Mouse (Mus musculus): Measurements from ENCODE around the gene Sik1. TPM values are rescaled to one million over a fixed set of nuclear protein-coding genes. Genes with fewer than 3 reads are reported as not detected.
A peak's percentile ranks its signal among the peaks of the same experiment; 100 is the strongest.

The Sik1 gene
- polyA plus RNA-seq, 1 experiment from 2014 or later: 12.6 TPM

DNA sequence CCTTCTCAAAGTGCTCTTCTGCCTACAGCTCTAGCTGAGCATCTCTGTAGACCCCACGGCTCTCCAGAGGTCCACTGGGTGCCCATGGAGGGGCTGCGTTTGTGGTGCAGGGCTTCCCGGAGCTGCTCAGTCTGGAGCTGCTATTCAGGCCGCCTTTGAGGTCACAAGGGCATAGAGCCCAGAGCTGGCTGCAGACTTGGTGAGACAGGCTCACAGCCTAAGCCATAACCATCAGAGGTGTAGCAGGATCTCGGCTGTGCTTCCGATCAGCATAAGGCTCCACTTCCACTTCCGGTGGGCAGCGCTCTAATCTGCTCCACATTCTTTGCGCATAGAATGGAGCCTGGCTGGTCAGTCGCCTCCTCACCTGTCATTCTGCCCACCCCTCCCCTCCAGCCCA is 23.8 kb upstream of the Sik1 start:
- no peak overlapping the region for H3K4me2 ChIP-seq (ENCODE audit: low read depth, severe bottlenecking)
- H3K4me3 ChIP-seq (ENCODE audit: low read depth, low read length): no peak overlapping the region
- H3K9ac ChIP-seq (ENCODE audit: low read length): no peak overlapping the region
- no peaks in the 10 kb centered on the region for H3K9me3 ChIP-seq (ENCODE audit: control insufficient read depth, low read length)
- ATAC-seq (ENCODE audit: insufficient number of reproducible peaks, low FRiP score, low TSS enrichment, low read depth) (no peak), DNase-seq (ENCODE audit: low spot score) (no peak)
- H3K27ac ChIP-seq (replicated peaks; ENCODE audit: low read depth, low read length): no peak overlapping the region
- WGBS: 78% methylated on average over 10 of the region's 10 CpGs
- no peaks in the 10 kb centered on the region for H3K36me3 ChIP-seq (ENCODE audit: control insufficient read depth, insufficient read depth, low read length)
- no peaks in the 10 kb centered on the region for H3K4me1 ChIP-seq (ENCODE audit: control insufficient read depth, insufficient read depth, low read length)
- H3K27me3 ChIP-seq (ENCODE audit: control insufficient read depth, insufficient read depth, low read length): no peaks in the 10 kb centered on the region

DNA sequence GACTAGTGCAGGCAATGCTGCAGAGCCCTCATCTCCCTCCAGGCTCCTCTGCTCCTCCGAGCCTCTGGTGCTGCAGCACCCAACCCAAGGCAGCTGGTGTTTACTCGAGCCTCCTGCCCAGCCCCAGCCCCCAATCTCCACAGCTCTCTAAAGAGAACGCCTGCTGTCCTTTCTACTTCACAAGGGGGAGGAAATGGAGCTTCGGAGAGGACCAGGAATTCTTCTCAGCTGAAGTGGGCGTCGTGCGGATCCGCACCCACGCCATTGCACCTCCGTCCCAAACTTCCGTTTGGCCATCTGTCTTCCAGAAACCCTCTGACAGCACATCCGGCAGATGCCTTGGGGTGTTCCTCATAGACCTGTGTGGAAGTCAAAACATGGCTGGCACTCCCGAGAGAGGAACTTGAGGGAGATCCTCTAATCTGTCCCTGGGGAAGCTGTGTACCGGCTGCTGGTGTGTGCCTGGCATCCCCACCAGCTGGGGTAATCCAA is 22.1 kb upstream of the Sik1 start:
- 53% methylated on average over 14 of the region's 14 CpGs for WGBS
- no peak for DNase-seq (ENCODE audit: low spot score)
- Histone ChIP-seq H3K9me3 (ENCODE audit: control insufficient read depth, low read length) (no peaks in the 10 kb centered on the region), H3K4me3 (ENCODE audit: low read depth, low read length) (no peak overlapping the region), H3K9ac (ENCODE audit: low read length) (0 out of 2 replicates have a peak overlapping the region, but pooled peaks have one; percentile 17), H3K27me3 (ENCODE audit: control insufficient read depth, insufficient read depth, low read length) (no peaks in the 10 kb centered on the region), H3K4me1 (ENCODE audit: control insufficient read depth, insufficient read depth, low read length) (no peaks in the 10 kb centered on the region), H3K36me3 (ENCODE audit: control insufficient read depth, insufficient read depth, low read length) (no peaks in the 10 kb centered on the region), H3K27ac (replicated peaks; ENCODE audit: low read depth, low read length) (no peak overlapping the region), H3K4me2 (ENCODE audit: low read depth, severe bottlenecking) (no peak overlapping the region)
- no peak for ATAC-seq (ENCODE audit: insufficient number of reproducible peaks, low FRiP score, low TSS enrichment, low read depth)

DNA sequence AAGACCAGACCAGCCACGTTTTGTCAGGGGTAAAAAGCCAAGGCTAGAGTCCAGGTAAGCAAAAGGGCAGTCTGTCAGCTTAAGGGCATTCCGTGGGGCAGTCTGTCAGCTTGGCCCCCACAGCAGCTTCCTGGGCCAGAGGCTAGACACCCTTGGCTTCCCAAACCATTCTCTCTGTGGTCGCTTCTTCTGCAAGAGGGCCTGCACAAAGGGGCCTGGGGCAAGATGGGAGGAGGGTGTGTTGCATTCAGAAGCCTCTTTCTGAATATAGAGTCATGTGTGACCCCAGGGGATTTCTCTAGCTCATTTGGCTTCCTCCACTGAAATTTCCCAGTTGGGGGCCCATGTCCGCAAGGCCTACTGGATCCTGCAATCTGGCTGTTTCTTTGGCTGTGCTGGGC is 21.6 kb upstream of the Sik1 start:
- 83% methylated on average over 4 of the region's 4 CpGs for WGBS
- no peak for DNase-seq (ENCODE audit: low spot score)
- Histone ChIP-seq H3K4me1 (ENCODE audit: control insufficient read depth, insufficient read depth, low read length) (no peaks in the 10 kb centered on the region), H3K36me3 (ENCODE audit: control insufficient read depth, insufficient read depth, low read length) (no peaks in the 10 kb centered on the region), H3K4me2 (ENCODE audit: low read depth, severe bottlenecking) (no peak overlapping the region), H3K9me3 (ENCODE audit: control insufficient read depth, low read length) (no peaks in the 10 kb centered on the region), H3K4me3 (ENCODE audit: low read depth, low read length) (no peak overlapping the region), H3K9ac (ENCODE audit: low read length) (0 out of 2 replicates have a peak overlapping the region, but pooled peaks have one; percentile 17), H3K27ac (replicated peaks; ENCODE audit: low read depth, low read length) (no peak overlapping the region), H3K27me3 (ENCODE audit: control insufficient read depth, insufficient read depth, low read length) (no peaks in the 10 kb centered on the region)
- ATAC-seq (ENCODE audit: insufficient number of reproducible peaks, low FRiP score, low TSS enrichment, low read depth): no peak

DNA sequence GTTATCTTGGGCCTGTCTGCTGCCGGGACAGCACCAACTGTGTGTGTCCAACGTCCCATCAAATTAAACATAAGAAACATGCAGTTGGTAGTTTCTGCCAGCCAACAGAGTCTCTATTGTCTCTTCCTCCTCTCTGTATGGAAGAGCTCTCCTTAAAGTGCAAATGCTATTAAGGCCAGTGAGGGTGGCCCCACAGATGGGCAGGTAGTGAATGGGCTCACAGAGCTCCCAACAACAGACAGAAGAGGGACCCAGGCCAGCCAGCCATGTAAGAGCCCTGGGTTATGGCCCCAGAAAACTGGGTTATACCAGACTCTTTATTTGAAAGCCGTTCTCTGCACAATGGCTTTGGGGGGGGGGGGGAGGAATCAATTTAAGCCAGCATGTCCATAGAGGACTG is 21.2 kb upstream of the Sik1 start:
- DNase-seq (ENCODE audit: low spot score): no peak
- Histone ChIP-seq H3K4me1 (ENCODE audit: control insufficient read depth, insufficient read depth, low read length) (no peaks in the 10 kb centered on the region), H3K27me3 (ENCODE audit: control insufficient read depth, insufficient read depth, low read length) (no peaks in the 10 kb centered on the region), H3K9ac (ENCODE audit: low read length) (no peak overlapping the region), H3K36me3 (ENCODE audit: control insufficient read depth, insufficient read depth, low read length) (no peaks in the 10 kb centered on the region), H3K9me3 (ENCODE audit: control insufficient read depth, low read length) (no peaks in the 10 kb centered on the region), H3K4me2 (ENCODE audit: low read depth, severe bottlenecking) (no peak overlapping the region), H3K4me3 (ENCODE audit: low read depth, low read length) (no peak overlapping the region), H3K27ac (replicated peaks; ENCODE audit: low read depth, low read length) (no peak overlapping the region)
- no peak for ATAC-seq (ENCODE audit: insufficient number of reproducible peaks, low FRiP score, low TSS enrichment, low read depth)
- 79% methylated on average over 3 of the region's 3 CpGs for WGBS

DNA sequence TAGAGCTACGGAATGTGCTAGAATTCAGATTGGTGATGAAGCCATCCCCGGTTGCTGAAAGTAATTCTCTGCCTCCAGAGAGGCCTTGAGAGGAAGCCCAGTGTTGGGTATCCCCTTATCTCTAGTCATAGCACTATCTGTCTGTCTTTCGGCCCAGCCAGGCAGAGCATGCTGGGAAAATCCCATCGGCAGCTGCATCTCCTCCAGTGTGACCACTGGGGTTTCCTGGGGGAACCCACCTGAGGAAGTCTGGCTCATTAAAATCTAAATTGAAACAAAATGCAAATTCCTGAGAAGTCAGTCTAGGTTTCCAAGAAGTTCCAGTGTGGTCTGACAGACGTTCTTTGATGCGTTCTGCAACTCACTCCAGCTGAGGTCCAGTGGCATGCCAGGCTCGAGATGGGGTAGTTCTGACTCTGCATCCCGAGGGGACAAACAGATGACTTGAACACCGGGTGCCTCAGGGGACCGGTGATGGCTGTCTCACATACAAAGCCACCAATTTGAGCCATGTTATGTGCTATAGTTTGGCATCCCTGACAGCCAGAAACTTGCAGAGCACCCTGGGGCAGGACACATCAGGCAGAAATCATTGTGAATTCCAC is 19.8 kb upstream of the Sik1 start:
- Histone ChIP-seq H3K9me3 (ENCODE audit: control insufficient read depth, low read length) (no peaks in the 10 kb centered on the region), H3K27ac (replicated peaks; ENCODE audit: low read depth, low read length) (no peak overlapping the region), H3K9ac (ENCODE audit: low read length) (no peak overlapping the region), H3K4me1 (ENCODE audit: control insufficient read depth, insufficient read depth, low read length) (no peaks in the 10 kb centered on the region; the same call in 1 of the 2 replicates), H3K4me3 (ENCODE audit: low read depth, low read length) (no peak overlapping the region), H3K4me2 (ENCODE audit: low read depth, severe bottlenecking) (no peak overlapping the region), H3K36me3 (ENCODE audit: control insufficient read depth, insufficient read depth, low read length) (no peaks in the 10 kb centered on the region), H3K27me3 (ENCODE audit: control insufficient read depth, insufficient read depth, low read length) (no peaks in the 10 kb centered on the region)
- 89% methylated on average over 10 of the region's 10 CpGs for WGBS
- ATAC-seq (ENCODE audit: insufficient number of reproducible peaks, low FRiP score, low TSS enrichment, low read depth): no peak
- DNase-seq (ENCODE audit: low spot score): no peak

DNA sequence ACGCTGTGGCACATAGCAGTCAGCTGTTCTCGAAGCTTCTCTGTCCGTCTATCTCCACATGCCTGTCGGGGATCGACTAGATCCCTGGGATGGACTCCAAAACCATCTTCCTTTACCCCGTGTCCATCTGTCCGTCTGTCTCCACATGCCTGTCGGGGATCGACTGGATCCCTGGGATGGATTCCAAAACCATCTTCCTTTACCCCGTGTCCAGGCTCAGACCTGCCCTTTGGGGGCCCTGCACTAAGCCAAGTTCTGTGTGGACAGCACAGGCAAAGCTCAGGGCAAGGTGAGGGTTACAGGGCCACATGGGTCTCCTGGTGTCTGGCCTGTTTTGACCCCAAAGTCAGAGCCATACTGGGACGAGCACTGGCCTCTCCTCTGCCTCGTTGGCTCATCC is 19.1 kb upstream of the Sik1 start:
- DNase-seq (ENCODE audit: low spot score): no peak
- no peak overlapping the region for H3K27ac ChIP-seq (replicated peaks; ENCODE audit: low read depth, low read length)
- WGBS: 85% methylated on average over 12 of the region's 12 CpGs

DNA sequence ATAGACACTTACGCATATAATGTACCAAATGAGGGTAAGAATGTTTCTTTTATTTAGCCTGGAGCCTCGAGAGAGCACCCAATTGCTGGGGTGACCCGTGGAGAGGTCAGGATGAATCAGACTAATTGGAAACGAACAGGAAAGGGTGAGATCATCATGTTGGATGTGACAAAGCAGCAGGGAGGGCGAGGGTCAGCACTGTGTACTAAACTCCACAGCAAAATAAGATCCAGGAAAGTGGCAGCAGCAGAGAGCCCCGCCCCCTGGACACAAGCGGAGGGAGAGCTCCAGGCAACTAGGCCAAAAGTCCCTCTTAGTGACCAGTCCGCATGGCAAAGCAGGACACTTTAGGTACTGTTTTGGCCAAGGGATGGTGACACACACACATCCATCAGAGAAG is 18.4 kb upstream of the Sik1 start:
- Histone ChIP-seq H3K4me2 (ENCODE audit: low read depth, severe bottlenecking) (no peak overlapping the region), H3K4me3 (ENCODE audit: low read depth, low read length) (no peak overlapping the region), H3K4me1 (ENCODE audit: control insufficient read depth, insufficient read depth, low read length) (no peaks in the 10 kb centered on the region; the same call in 1 of the 2 replicates), H3K9me3 (ENCODE audit: control insufficient read depth, low read length) (no peaks in the 10 kb centered on the region), H3K27me3 (ENCODE audit: control insufficient read depth, insufficient read depth, low read length) (no peaks in the 10 kb centered on the region), H3K9ac (ENCODE audit: low read length) (no peak overlapping the region), H3K27ac (replicated peaks; ENCODE audit: low read depth, low read length) (no peak overlapping the region), H3K36me3 (ENCODE audit: control insufficient read depth, insufficient read depth, low read length) (no peaks in the 10 kb centered on the region)
- WGBS: 62% methylated on average over 8 of the region's 8 CpGs
- ATAC-seq (ENCODE audit: insufficient number of reproducible peaks, low FRiP score, low TSS enrichment, low read depth): no peak
- DNase-seq (ENCODE audit: low spot score): no peak

More for the DNA sequence above, 19.1 kb upstream of the Sik1 start:
- Histone ChIP-seq H3K9ac (ENCODE audit: low read length) (no peak overlapping the region), H3K4me3 (ENCODE audit: low read depth, low read length) (no peak overlapping the region), H3K27me3 (ENCODE audit: control insufficient read depth, insufficient read depth, low read length) (no peaks in the 10 kb centered on the region), H3K9me3 (ENCODE audit: control insufficient read depth, low read length) (no peaks in the 10 kb centered on the region), H3K4me2 (ENCODE audit: low read depth, severe bottlenecking) (no peak overlapping the region), H3K36me3 (ENCODE audit: control insufficient read depth, insufficient read depth, low read length) (no peaks in the 10 kb centered on the region), H3K4me1 (ENCODE audit: control insufficient read depth, insufficient read depth, low read length) (no peaks in the 10 kb centered on the region; the same call in 1 of the 2 replicates)
- ATAC-seq (ENCODE audit: insufficient number of reproducible peaks, low FRiP score, low TSS enrichment, low read depth): no peak

DNA sequence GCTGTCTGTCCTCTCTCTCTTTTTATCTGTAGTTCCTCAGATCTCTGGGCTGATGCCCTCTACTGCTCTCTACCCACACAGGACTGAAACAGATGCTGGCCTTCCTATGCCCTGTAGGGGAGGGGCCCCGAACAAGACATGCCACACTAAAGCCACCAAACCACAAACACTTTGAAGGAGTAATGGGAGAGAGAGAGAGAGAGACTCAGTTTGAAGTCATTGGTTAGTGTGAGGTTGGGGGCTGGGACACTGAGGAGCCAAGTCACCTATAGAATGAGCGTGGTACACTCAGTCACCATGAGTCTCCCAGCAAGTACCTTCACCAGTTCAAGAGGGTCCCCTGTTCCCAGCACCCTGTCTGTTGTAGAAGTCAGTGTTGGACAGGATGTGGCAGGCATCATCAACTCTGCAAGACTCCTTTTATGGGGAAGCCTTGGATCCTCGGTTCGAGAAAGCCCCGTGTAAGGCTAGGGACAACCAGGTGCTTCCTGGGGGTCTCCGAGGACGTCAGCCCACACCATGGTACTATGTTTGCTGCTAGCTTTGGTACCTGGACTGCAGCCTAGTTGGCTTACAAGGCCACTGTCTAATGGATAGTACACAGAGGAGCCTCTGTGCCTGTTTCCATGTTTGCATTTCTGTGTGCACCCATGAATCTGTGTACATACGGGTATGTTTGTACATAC is 17.7 kb upstream of the Sik1 start:
- no peak for ATAC-seq (ENCODE audit: insufficient number of reproducible peaks, low FRiP score, low TSS enrichment, low read depth)
- H3K4me1 ChIP-seq (ENCODE audit: control insufficient read depth, insufficient read depth, low read length): no peaks in the 10 kb centered on the region; the same call in 1 of the 2 replicates

More for the DNA sequence above, 17.7 kb upstream of the Sik1 start:
- no peak overlapping the region for H3K4me3 ChIP-seq (ENCODE audit: low read depth, low read length)
- H3K27ac ChIP-seq (replicated peaks; ENCODE audit: low read depth, low read length): no peak overlapping the region
- 79% methylated on average over 8 of the region's 8 CpGs for WGBS
- no peak overlapping the region for H3K4me2 ChIP-seq (ENCODE audit: low read depth, severe bottlenecking)
- no peak for DNase-seq (ENCODE audit: low spot score)
- no peaks in the 10 kb centered on the region for H3K36me3 ChIP-seq (ENCODE audit: control insufficient read depth, insufficient read depth, low read length)
- H3K27me3 ChIP-seq (ENCODE audit: control insufficient read depth, insufficient read depth, low read length): no peaks in the 10 kb centered on the region
- H3K9me3 ChIP-seq (ENCODE audit: control insufficient read depth, low read length): no peaks in the 10 kb centered on the region
- H3K9ac ChIP-seq (ENCODE audit: low read length): no peak overlapping the region
